Mouse (Mus musculus) spleen, adult 2 months (tissue): Measurements from ENCODE around the gene 1700013F07Rik. TPM values are rescaled to one million over a fixed set of nuclear protein-coding genes. Genes with fewer than 3 reads are reported as not detected.
A peak's percentile ranks its signal among the peaks of the same experiment; 100 is the strongest.
"Not testable (repeated sequence)": the region's sequence is repeated elsewhere in the genome, so short reads cannot be mapped to it uniquely, and the experiment has no call there.

ENCODE experiments used
- DNase-seq, 2 experiments: peaks; one replicate each; pipeline versions ENCODE4 v3.0.0 to v3.0.0-alpha.2; 2012 to 2021; ENCODE audit warnings: low spot score in 2 of 2, low read depth in 1 of 2
- H3K27ac ChIP-seq: fragments of 200-500 bp; 2 replicates; pipeline ENCODE4 v1.5.1; 2012; ENCODE audit warnings: low read length, inconsistent platforms; ENCODE audit not compliant: insufficient read depth
- H3K27me3 ChIP-seq: fragments of 200-500 bp; 2 replicates; pipeline ENCODE4 v1.6.1; 2012; ENCODE audit warnings: mild to moderate bottlenecking, moderate library complexity, low read length, inconsistent platforms; ENCODE audit not compliant: control insufficient read depth, insufficient read depth
- H3K36me3 ChIP-seq: fragments of 200-500 bp; 2 replicates; pipeline ENCODE4 v1.6.1; 2012; ENCODE audit warnings: mild to moderate bottlenecking, low read length, inconsistent platforms; ENCODE audit not compliant: control insufficient read depth, insufficient read depth
- H3K4me1 ChIP-seq: fragments of 200-500 bp; 2 replicates; pipeline ENCODE4 v1.6.1; 2011; ENCODE audit warnings: inconsistent platforms; ENCODE audit not compliant: control insufficient read depth, insufficient read depth, insufficient read length
- H3K4me3 ChIP-seq: fragments of 200-500 bp; 2 replicates; pipeline ENCODE4 v1.5.1; 2011; ENCODE audit warnings: mild to moderate bottlenecking, inconsistent platforms; ENCODE audit not compliant: insufficient read depth, insufficient read length; ENCODE audit errors: extremely low read depth
- CTCF ChIP-seq: fragments of 200-500 bp; IDR thresholded peaks from 2 replicates; pipeline ENCODE4 v1.5.1; 2011; ENCODE audit warnings: mild to moderate bottlenecking, inconsistent platforms; ENCODE audit not compliant: insufficient read depth, insufficient read length, insufficient replicate concordance; ENCODE audit errors: extremely low read depth
- POLR2A ChIP-seq: fragments of 200-500 bp; IDR thresholded peaks from 2 replicates; pipeline ENCODE4 v1.6.1; 2011; ENCODE audit warnings: low read depth, low read length, inconsistent platforms
- WGBS: fragments of 180-500 bp; shearing (Covaris S2); methylation state at CpG from one replicate; pipeline ENCODE4 v1.1.7; 2018; 5-methylcytosine and 5-hydroxymethylcytosine counted together
- polyA plus RNA-seq: library from polyadenylated mRNA; depleted of rRNA; stranded (reverse); fragments of >200 nt; gene quantifications from 2 replicates; pipeline ENCODE4 v1.2.3, GENCODE M21; 2012

Gene 1700013F07Rik
- polyA plus RNA-seq, 1 experiment = not detected

DNA sequence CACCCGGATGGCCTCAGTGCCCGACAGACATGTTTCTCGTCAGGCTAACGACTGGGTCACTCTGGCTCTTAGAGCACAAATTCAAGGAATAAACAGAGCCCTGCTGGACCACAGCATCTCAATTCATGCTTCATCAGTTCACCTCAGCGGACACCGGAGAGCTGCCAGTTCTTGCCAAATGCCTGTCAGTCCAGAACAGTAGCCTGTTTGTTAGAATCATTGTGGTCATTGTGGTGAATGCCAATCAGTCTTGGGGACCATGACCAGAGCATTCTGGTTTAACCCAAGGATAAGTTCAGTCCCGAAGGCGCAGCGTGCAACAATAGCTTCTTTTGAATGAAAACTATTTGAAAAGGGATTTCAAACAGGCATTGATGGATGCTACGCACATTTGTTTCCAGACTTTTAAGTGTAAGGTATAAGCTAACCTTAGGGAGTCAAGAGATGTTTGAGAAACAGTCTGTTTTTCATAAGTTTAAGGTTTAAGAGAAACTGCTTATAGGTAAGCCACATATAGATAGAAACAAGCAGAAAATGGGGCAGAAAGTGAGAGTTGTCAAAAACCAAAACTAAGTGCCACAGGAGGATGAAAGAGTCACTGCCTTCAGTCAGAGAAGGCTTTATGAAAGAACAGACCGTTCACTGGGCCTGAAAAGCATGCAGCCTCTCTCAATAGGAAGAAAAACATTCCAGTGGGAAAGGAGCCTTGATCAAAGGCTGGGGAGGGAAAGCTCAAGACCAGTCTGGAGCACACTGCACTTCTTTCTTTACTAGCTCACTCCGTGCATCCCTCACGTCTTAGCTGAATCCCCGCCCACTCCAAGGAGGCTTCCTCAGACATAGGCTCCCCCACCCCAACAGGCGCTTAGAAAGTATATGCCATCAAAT lies 34.3 kb downstream of the 1700013F07Rik start:
- WGBS = 83% methylated on average over 15 of the region's 15 CpGs
- Histone ChIP-seq H3K27ac (no peak overlapping the region), H3K36me3 (no peaks in the 10 kb centered on the region), H3K4me1 (no peaks in the 10 kb centered on the region), H3K4me3 (no peak overlapping the region), H3K27me3 (no peaks in the 10 kb centered on the region; the same call in 1 of the 2 replicates)
- no peak for DNase-seq
- no peak for TF ChIP-seq POLR2A
- no peak for TF ChIP-seq CTCF

DNA sequence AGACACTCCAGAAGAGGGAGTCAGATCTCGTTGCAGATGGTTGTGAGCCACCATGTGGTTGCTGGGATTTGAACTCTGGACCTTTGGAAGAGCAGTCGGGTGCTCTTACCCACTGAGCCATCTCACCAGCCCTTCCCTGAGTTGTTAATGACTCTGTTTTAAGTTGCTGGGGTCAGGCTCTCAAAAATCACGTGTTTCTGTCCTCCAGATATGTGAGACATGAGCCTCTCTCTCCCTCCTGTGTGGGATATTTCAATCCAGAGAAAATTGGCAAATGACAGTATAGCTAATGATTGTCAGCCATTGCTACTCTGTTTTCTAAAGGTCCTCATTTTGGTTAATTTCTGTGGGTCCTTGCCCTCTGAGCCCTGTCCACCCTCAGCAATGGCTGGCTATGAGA lies 35.7 kb downstream of the 1700013F07Rik start:
- not testable (repeated sequence) for H3K27ac ChIP-seq, H3K36me3 ChIP-seq, DNase-seq, H3K4me1 ChIP-seq, H3K4me3 ChIP-seq, H3K27me3 ChIP-seq
- 49% methylated on average over 3 of the region's 3 CpGs for WGBS

DNA sequence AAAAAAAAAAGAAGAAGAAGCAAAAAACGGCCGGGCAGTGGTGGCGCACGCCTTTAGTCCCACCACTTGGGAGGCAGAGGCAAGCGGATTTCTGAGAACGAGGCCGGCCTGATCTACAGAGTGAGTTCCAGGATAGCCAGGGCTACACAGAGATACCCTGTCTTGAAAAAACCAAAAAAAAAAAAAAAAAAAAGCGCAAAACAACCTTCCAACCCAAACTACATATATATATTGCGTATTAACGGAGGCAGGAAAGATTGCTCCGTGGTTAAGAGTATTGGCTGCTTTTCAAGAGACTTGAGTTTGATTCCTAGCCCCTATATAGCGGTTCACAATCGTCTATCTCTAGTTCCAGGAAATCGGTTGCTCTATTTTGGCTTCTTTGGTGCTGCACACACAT lies 36.9 kb downstream of the 1700013F07Rik start:
- H3K36me3 ChIP-seq = no peaks in the 10 kb centered on the region
- 79% methylated on average over 14 of the region's 14 CpGs for WGBS
- no peak for DNase-seq
- peaks cover 7% of the 10 kb centered on the region for H3K4me1 ChIP-seq
- no peaks in the 10 kb centered on the region; the same call in 1 of the 2 replicates for H3K27me3 ChIP-seq
- TF ChIP-seq POLR2A = no peak
- TF ChIP-seq CTCF = no peak
- H3K4me3 ChIP-seq = no peak overlapping the region
- no peak overlapping the region for H3K27ac ChIP-seq

DNA sequence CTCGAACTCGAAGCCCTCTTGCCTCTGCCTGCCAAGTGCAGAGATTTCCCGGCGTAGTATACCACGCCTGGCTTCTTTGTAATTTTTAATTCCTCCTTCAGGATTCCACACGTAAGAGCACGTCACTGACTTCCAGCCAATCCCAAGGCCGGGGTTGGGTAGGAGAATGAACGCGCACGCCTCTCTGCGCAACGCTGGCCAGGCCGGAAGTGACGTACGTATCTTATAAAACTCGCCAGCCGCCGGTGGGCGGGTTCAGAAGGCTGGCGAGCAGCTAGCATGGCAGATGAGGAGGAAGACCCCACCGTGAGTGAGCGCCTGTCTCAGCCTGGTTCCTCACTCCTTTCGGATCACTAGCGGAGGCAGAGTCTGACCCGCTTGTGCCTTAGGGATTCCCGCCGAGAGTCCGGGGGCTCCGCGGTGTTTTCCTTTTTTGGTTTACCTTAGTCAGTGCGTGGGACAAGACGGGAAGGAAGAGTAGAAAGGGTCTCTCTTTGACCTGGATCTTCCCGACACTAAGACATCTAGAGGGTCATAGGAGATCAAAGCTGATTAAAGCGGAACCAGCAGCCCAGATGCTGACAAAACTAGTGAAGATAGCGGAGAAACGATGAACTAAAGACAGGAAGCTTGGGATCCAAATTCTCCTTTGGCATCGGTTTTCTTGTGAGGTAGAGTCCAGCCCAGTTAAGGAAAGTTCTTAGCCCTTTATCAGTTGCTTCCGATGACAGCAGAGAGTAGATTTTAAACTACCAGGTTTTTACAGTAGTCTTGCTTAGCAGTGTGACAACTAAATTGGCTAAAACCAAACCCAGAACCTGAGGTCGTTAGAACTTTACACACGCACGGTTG lies 37.7 kb downstream of the 1700013F07Rik start, which contains the start of gene Taf13:
TSS of gene Taf13 (plus strand) at position 256 of the 852 bp plus-strand sequence.
- Histone ChIP-seq H3K36me3 (no peaks in the 10 kb centered on the region), H3K27me3 (no peaks in the 10 kb centered on the region; the same call in 1 of the 2 replicates), H3K27ac (peak within 1 kb of the TSS; percentile 68), H3K4me1 (peaks cover 7% of the 10 kb centered on the region), H3K4me3 (peak within 1 kb of the TSS; percentile 83)
- under 1% methylated on average over 42 of the region's 42 CpGs for WGBS
- peak; percentile 100 for TF ChIP-seq POLR2A
- TF ChIP-seq CTCF = no peak
- peak; percentile 93 to 95 for DNase-seq

DNA sequence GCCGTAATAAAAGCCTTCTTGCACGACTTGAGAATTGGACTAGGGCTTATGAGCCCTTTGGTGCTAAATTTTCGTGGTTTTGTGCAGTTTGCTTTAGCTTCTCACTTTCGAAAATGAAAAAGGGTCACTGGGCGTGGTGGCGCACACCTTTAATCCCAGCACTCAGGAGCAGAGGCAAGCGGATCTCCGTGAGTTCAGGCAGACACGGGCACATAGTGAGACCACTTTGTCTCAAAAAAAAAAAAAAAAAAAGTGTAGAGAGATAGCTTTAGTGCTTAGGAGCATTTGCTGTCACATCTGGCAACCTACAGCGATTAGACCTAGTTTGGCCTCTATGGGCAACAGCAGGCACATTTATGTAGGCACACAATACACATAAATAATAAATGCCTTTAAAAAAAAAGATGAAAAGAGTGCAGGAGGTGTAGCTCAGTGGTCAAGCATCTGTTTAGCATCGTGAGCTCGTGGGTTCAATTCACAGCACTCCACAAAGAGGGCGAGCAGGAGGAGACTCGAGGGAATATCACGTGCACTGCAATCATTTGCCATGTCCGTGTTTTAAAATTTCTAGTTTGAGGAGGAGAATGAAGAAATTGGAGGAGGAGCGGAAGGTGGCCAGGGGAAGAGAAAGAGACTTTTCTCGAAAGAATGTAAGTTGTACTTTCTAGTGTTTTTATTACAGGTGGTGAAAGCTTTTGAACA lies 38.5 kb downstream of the 1700013F07Rik start:
- peak overlapping the region; percentile 83 for H3K4me3 ChIP-seq
- H3K27ac ChIP-seq = no peak overlapping the region
- 34% methylated on average over 18 of the region's 18 CpGs for WGBS
- H3K4me1 ChIP-seq = peaks cover 7% of the 10 kb centered on the region
- H3K36me3 ChIP-seq = no peaks in the 10 kb centered on the region
- H3K27me3 ChIP-seq = no peaks in the 10 kb centered on the region; the same call in 1 of the 2 replicates
- no peak for DNase-seq
- no peak for TF ChIP-seq POLR2A
- TF ChIP-seq CTCF = no peak

DNA sequence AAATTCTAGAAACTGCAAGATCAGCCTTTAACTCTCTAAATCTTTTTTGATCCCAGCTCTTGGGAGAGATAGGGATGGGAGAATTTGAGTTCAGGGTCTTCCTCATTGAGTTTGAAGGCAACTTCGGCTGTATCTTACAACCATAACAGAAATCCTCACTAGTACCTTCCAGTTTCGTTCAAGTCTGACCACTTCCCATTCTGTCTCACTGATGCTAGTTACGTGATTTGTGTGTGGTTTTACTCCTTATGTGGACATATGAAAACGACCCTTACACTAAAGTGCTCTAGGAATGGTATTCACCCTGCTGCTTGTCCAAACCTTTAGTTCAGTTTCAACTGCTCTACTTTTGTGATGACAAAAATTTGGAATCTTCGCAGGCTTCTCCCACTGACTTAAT lies 40.1 kb downstream of the 1700013F07Rik start:
- no peaks in the 10 kb centered on the region for H3K36me3 ChIP-seq
- DNase-seq = no peak
- no peak overlapping the region for H3K4me3 ChIP-seq
- peaks cover 7% of the 10 kb centered on the region for H3K4me1 ChIP-seq
- TF ChIP-seq CTCF (no peak), POLR2A (no peak)
- H3K27me3 ChIP-seq = no peaks in the 10 kb centered on the region
- no peak overlapping the region for H3K27ac ChIP-seq
- 42% methylated on average over 5 of the region's 5 CpGs for WGBS
